Mouse (Mus musculus) lung, embryonic 16.5 days (tissue): ENCODE results near the gene Smim5. TPM values are rescaled to one million over a fixed set of nuclear protein-coding genes. Genes with fewer than 3 reads are reported as not detected.

Experiments used
- ATAC-seq: fragments of 200-750 bp; cut with Nextera tagmentation; 2 replicates; pipeline ENCODE4 v1.8.0; 2017; ENCODE audit warnings: low read depth, mild to moderate bottlenecking, moderate library complexity
- H3K27ac ChIP-seq: fragments of 300-500 bp; sonication (generic); 2 replicates; pipeline ENCODE4 v1.5.1; 2014; ENCODE audit warnings: mild to moderate bottlenecking, control low read depth, low read length
- H3K27me3 ChIP-seq: fragments of 300-500 bp; sonication (generic); 2 replicates; pipeline ENCODE4 v1.6.1; 2014; ENCODE audit warnings: low read depth, low read length, mixed read lengths; ENCODE audit not compliant: control insufficient read depth, insufficient read depth
- H3K36me3 ChIP-seq: fragments of 300-500 bp; sonication (generic); 2 replicates; pipeline ENCODE4 v1.6.1; 2014; ENCODE audit warnings: low read length; ENCODE audit not compliant: control insufficient read depth, insufficient read depth
- H3K4me1 ChIP-seq: fragments of 300-500 bp; sonication (generic); replicated peaks from 2 replicates; pipeline ENCODE4 v1.6.1; 2014; ENCODE audit warnings: low read length, mixed read lengths; ENCODE audit not compliant: control insufficient read depth, insufficient read depth
- H3K4me2 ChIP-seq: fragments of 300-500 bp; sonication (generic); 2 replicates; pipeline ENCODE4 v1.6.1; 2014; ENCODE audit warnings: low read depth, low read length, control low read depth
- H3K4me3 ChIP-seq: fragments of 300-500 bp; sonication (generic); 2 replicates; pipeline ENCODE4 v1.5.1; 2014; ENCODE audit warnings: mild to moderate bottlenecking, low read length, control low read depth
- H3K9ac ChIP-seq: fragments of 300-500 bp; sonication (generic); 2 replicates; pipeline ENCODE4 v1.6.1; 2014; ENCODE audit warnings: low read length, control low read depth
- H3K9me3 ChIP-seq: fragments of 300-500 bp; sonication (generic); 2 replicates; pipeline ENCODE4 v1.6.1; 2016; ENCODE audit warnings: low read length; ENCODE audit not compliant: control insufficient read depth
- WGBS: fragments of 180-500 bp; shearing (Covaris S2); extraction: QIAGEN DNeasy Blood & Tissue Kit; methylation state at CpG from one replicate; pipeline ENCODE4 v1.1.7; 2014; 5-methylcytosine and 5-hydroxymethylcytosine counted together
- polyA plus RNA-seq: library from polyadenylated mRNA; unstranded; fragments of >200 nt; fragmentation: Nextera tagmentation; extraction: Ambion mirVana; gene quantifications from 2 replicates; pipeline ENCODE4 v1.2.1, GENCODE M21; 2015

The Smim5 gene
- polyA plus RNA-seq, 1 experiment from 2014 or later, result 5.6 TPM

GRCm38 (mm10) chr11:115875935-115876334 lies 23.8 kb upstream of the Smim5 start:
- Histone ChIP-seq H3K9ac (no peak overlapping the region), H3K4me2 (no peak overlapping the region), H3K36me3 (no peaks in the 10 kb centered on the region), H3K4me3 (no peak overlapping the region), H3K4me1 (no peaks in the 10 kb centered on the region), H3K27ac (no peak overlapping the region), H3K9me3 (no peaks in the 10 kb centered on the region), H3K27me3 (no peaks in the 10 kb centered on the region)
- WGBS, result 75% methylated on average over 3 of the region's 3 CpGs
- no peak for ATAC-seq

GRCm38 (mm10) chr11:115876438-115876837 lies 23.3 kb upstream of the Smim5 start:
- Histone ChIP-seq H3K4me1 (no peaks in the 10 kb centered on the region), H3K36me3 (no peaks in the 10 kb centered on the region), H3K27ac (no peak overlapping the region), H3K27me3 (no peaks in the 10 kb centered on the region; the same call in 1 of the 2 replicates), H3K9me3 (no peaks in the 10 kb centered on the region), H3K4me2 (no peak overlapping the region), H3K9ac (no peak overlapping the region), H3K4me3 (no peak overlapping the region)
- WGBS, result 77% methylated on average over 5 of the region's 5 CpGs
- ATAC-seq, result no peak

GRCm38 (mm10) chr11:115877174-115877755 lies 22.5 kb upstream of the Smim5 start:
- Histone ChIP-seq H3K4me1 (no peaks in the 10 kb centered on the region), H3K4me2 (no peak overlapping the region), H3K36me3 (no peaks in the 10 kb centered on the region), H3K9me3 (no peaks in the 10 kb centered on the region), H3K27me3 (no peaks in the 10 kb centered on the region; the same call in 1 of the 2 replicates), H3K27ac (no peak overlapping the region), H3K4me3 (no peak overlapping the region), H3K9ac (no peak overlapping the region)
- ATAC-seq, result no peak
- 52% methylated on average over 6 of the region's 6 CpGs for WGBS

GRCm38 (mm10) chr11:115878071-115878470 lies 21.7 kb upstream of the Smim5 start:
- no peak overlapping the region for H3K4me2 ChIP-seq
- no peak overlapping the region for H3K4me3 ChIP-seq
- H3K27ac ChIP-seq, result no peak overlapping the region
- peaks cover 3% of the 10 kb centered on the region for H3K27me3 ChIP-seq
- ATAC-seq, result no peak
- H3K9ac ChIP-seq, result no peak overlapping the region
- H3K36me3 ChIP-seq, result no peaks in the 10 kb centered on the region
- WGBS, result 77% methylated on average over 8 of the region's 8 CpGs
- H3K9me3 ChIP-seq, result no peaks in the 10 kb centered on the region
- H3K4me1 ChIP-seq, result no peaks in the 10 kb centered on the region

- H3K4me3 ChIP-seq, result no peak overlapping the region
- ATAC-seq, result no peak
- H3K4me1 ChIP-seq, result no peaks in the 10 kb centered on the region
- WGBS, result 28% methylated on average over 5 of the region's 5 CpGs
- no peak overlapping the region for H3K9ac ChIP-seq
- H3K27me3 ChIP-seq, result peaks cover 6% of the 10 kb centered on the region
- no peaks in the 10 kb centered on the region for H3K9me3 ChIP-seq
- no peaks in the 10 kb centered on the region for H3K36me3 ChIP-seq
- no peak overlapping the region for H3K4me2 ChIP-seq
- H3K27ac ChIP-seq, result no peak overlapping the region
Observed at GRCm38 (mm10) chr11:115881002-115881401, 18.8 kb upstream of the Smim5 start.

GRCm38 (mm10) chr11:115883251-115883650 lies 16.5 kb upstream of the Smim5 start:
- no peak overlapping the region for H3K4me2 ChIP-seq
- no peak overlapping the region for H3K27ac ChIP-seq
- no peaks in the 10 kb centered on the region for H3K9me3 ChIP-seq
- H3K4me3 ChIP-seq, result no peak overlapping the region
- 31% methylated on average over 17 of the region's 17 CpGs for WGBS
- H3K9ac ChIP-seq, result no peak overlapping the region
- peaks cover 6% of the 10 kb centered on the region for H3K27me3 ChIP-seq
- ATAC-seq, result no peak
- no peaks in the 10 kb centered on the region for H3K4me1 ChIP-seq
- H3K36me3 ChIP-seq, result no peaks in the 10 kb centered on the region

- peaks cover 6% of the 10 kb centered on the region for H3K27me3 ChIP-seq
Observed at GRCm38 (mm10) chr11:115884361-115884760, 15.4 kb upstream of the Smim5 start.

GRCm38 (mm10) chr11:115885281-115885680 lies 14.5 kb upstream of the Smim5 start:
- no peak overlapping the region for H3K9ac ChIP-seq
- H3K9me3 ChIP-seq, result no peaks in the 10 kb centered on the region
- ATAC-seq, result no peak
- 71% methylated on average over 11 of the region's 11 CpGs for WGBS
- H3K4me3 ChIP-seq, result no peak overlapping the region
- H3K36me3 ChIP-seq, result no peaks in the 10 kb centered on the region
- H3K4me2 ChIP-seq, result no peak overlapping the region
- peaks cover 6% of the 10 kb centered on the region for H3K27me3 ChIP-seq
- H3K4me1 ChIP-seq, result no peaks in the 10 kb centered on the region
- no peak overlapping the region for H3K27ac ChIP-seq

More at GRCm38 (mm10) chr11:115884361-115884760, 15.4 kb upstream of the Smim5 start:
- Histone ChIP-seq H3K36me3 (no peaks in the 10 kb centered on the region), H3K9ac (no peak overlapping the region), H3K9me3 (no peaks in the 10 kb centered on the region), H3K4me2 (no peak overlapping the region), H3K4me1 (no peaks in the 10 kb centered on the region), H3K27ac (no peak overlapping the region), H3K4me3 (no peak overlapping the region)
- no peak for ATAC-seq
- WGBS, result 87% methylated on average over 3 of the region's 3 CpGs

GRCm38 (mm10) chr11:115886446-115886845 lies 13.3 kb upstream of the Smim5 start:
- 90% methylated on average over 11 of the region's 11 CpGs for WGBS
- Histone ChIP-seq H3K27ac (no peak overlapping the region), H3K4me2 (no peak overlapping the region), H3K9ac (no peak overlapping the region), H3K4me1 (peaks cover 4% of the 10 kb centered on the region; the same call in 1 of the 2 replicates), H3K27me3 (peaks cover 6% of the 10 kb centered on the region), H3K36me3 (no peaks in the 10 kb centered on the region), H3K9me3 (no peaks in the 10 kb centered on the region), H3K4me3 (no peak overlapping the region)
- no peak for ATAC-seq

GRCm38 (mm10) chr11:115888020-115888419 lies 11.7 kb upstream of the Smim5 start:
- Histone ChIP-seq H3K27ac (no peak overlapping the region), H3K27me3 (peaks cover 4% of the 10 kb centered on the region), H3K4me1 (peaks cover 4% of the 10 kb centered on the region; the same call in 1 of the 2 replicates), H3K4me3 (no peak overlapping the region), H3K4me2 (no peak overlapping the region), H3K9ac (no peak overlapping the region), H3K36me3 (no peaks in the 10 kb centered on the region), H3K9me3 (no peaks in the 10 kb centered on the region)
- WGBS, result 85% methylated on average over 5 of the region's 5 CpGs
- no peak for ATAC-seq
